Comparison of ENCODE assay signal across 16 mouse cellular contexts in genomic region chr6:125992731-125993130, GRCm38 (mm10).
DNase-seq lines count a peak whose midpoint lies in the region; ATAC-seq lines count a peak whose summit lies in the region.
"Had no signal": no experiment of that assay in that cellular context is flagged by ENCODE, and none has a peak within 500 bp of the region (broad histone marks: within the 10 kb centered on the region; RNA-seq: fewer than 3 reads in every experiment).

No protein-coding gene starts in this region.

- no peaks in the 10 kb centered on the region for H3K36me3 ChIP-seq in kidney, embryonic 15.5 days
- H3K36me3 ChIP-seq in kidney, embryonic 16.5 days (ENCODE audit: insufficient read depth, low read length) = no peaks in the 10 kb centered on the region
- H3K36me3 ChIP-seq: embryonic facial prominence, embryonic 10.5 days; hindbrain, embryonic 15.5 days; limb, embryonic 12.5 days; midbrain, embryonic 13.5 days had no signal

- no peak overlapping the region for H3K27ac ChIP-seq in kidney, embryonic 15.5 days
- H3K27ac ChIP-seq in brown adipose tissue, adult 24 weeks (replicated peaks; ENCODE audit: low read depth, low read length) = peak overlapping the region; percentile 18
- 0 out of 2 replicates have a peak overlapping the region, but pooled peaks have one; percentile 18 for H3K27ac ChIP-seq in kidney, embryonic 16.5 days (ENCODE audit: low read length)
- H3K27ac ChIP-seq: embryonic facial prominence, embryonic 10.5 days; hindbrain, embryonic 15.5 days; left cerebral cortex, adult 2 months; limb, embryonic 12.5 days; midbrain, embryonic 13.5 days had no signal

- no peak overlapping the region for H3K4me2 ChIP-seq in kidney, embryonic 15.5 days
- H3K4me2 ChIP-seq in kidney, embryonic 16.5 days (replicated peaks; ENCODE audit: low read depth, low read length) = no peak overlapping the region
- H3K4me2 ChIP-seq: hindbrain, embryonic 15.5 days; limb, embryonic 12.5 days; midbrain, embryonic 13.5 days had no signal

- H3K27me3 ChIP-seq in kidney, embryonic 15.5 days = no peaks in the 10 kb centered on the region
- no peaks in the 10 kb centered on the region for H3K27me3 ChIP-seq in kidney, embryonic 16.5 days (ENCODE audit: insufficient read depth, low read length)
- H3K27me3 ChIP-seq: hindbrain, embryonic 15.5 days; limb, embryonic 12.5 days; midbrain, embryonic 13.5 days had no signal

- no peak overlapping the region for H3K9ac ChIP-seq in kidney, embryonic 15.5 days
- no peak overlapping the region for H3K9ac ChIP-seq in kidney, embryonic 16.5 days (replicated peaks; ENCODE audit: low read length)
- H3K9ac ChIP-seq: hindbrain, embryonic 15.5 days; limb, embryonic 12.5 days; midbrain, embryonic 13.5 days had no signal

- ATAC-seq in kidney, embryonic 15.5 days (replicated peaks; ENCODE audit: low FRiP score) = no peak
- ATAC-seq in kidney, embryonic 16.5 days (ENCODE audit: low FRiP score, low TSS enrichment) = no peak
- ATAC-seq: midbrain, embryonic 13.5 days had no signal

- H3K9me3 ChIP-seq in kidney, embryonic 15.5 days (replicated peaks) = no peaks in the 10 kb centered on the region
- no peaks in the 10 kb centered on the region for H3K9me3 ChIP-seq in kidney, embryonic 16.5 days (ENCODE audit: low read length)
- H3K9me3 ChIP-seq: embryonic facial prominence, embryonic 10.5 days; hindbrain, embryonic 15.5 days; limb, embryonic 12.5 days; midbrain, embryonic 13.5 days had no signal

- H3K4me1 ChIP-seq in kidney, embryonic 15.5 days = 0 out of 2 replicates have a peak, but pooled peaks cover 8% of the 10 kb centered on the region
- H3K4me1 ChIP-seq in brown adipose tissue, adult 24 weeks (ENCODE audit: control insufficient read depth, insufficient read depth, insufficient read length, low read length) = no peaks in the 10 kb centered on the region
- H3K4me1 ChIP-seq in kidney, embryonic 16.5 days (ENCODE audit: insufficient read depth, low read length) = no peaks in the 10 kb centered on the region
- H3K4me1 ChIP-seq: hindbrain, embryonic 15.5 days; limb, embryonic 12.5 days; midbrain, embryonic 13.5 days had no signal

- no peak overlapping the region for H3K4me3 ChIP-seq in kidney, embryonic 15.5 days (replicated peaks)
- H3K4me3 ChIP-seq in brown adipose tissue, adult 24 weeks (ENCODE audit: insufficient read depth, low read depth, low read length) = no peak overlapping the region
- H3K4me3 ChIP-seq in kidney, embryonic 16.5 days (ENCODE audit: low read length) = no peak overlapping the region
- H3K4me3 ChIP-seq: embryonic facial prominence, embryonic 10.5 days; hindbrain, embryonic 15.5 days; left cerebral cortex, adult 2 months; limb, embryonic 12.5 days; midbrain, embryonic 13.5 days had no signal

- 51% methylated on average over 6 of the region's 6 CpGs for WGBS in kidney, embryonic 15.5 days
- WGBS in kidney, embryonic 16.5 days = 42% methylated on average over 6 of the region's 6 CpGs

- peak; percentile 33 for DNase-seq in kidney, adult 11 months
- peak; percentile 41 for DNase-seq in adrenal gland, adult 2 months
- DNase-seq in cerebellum, adult 11-12 months = no peak
- DNase-seq in cerebellum, adult 11 months = no peak
- no peak for DNase-seq in ovary, adult 18-20 months (ENCODE audit: low spot score)
- DNase-seq: cerebellum, postnatal 14 days; right cerebral cortex, postnatal 4 days; thymus, adult 18-20 months had no signal

Comparison
In these comparisons a context has a peak if more than half of its experiments do, and no peak if none do; other contexts are left out.
1. DNase-seq: peak in kidney, adult 11 months (single experiment) and adrenal gland, adult 2 months (single experiment); none in cerebellum, adult 11-12 months (single experiment), cerebellum, adult 11 months (single experiment) and ovary, adult 18-20 months (single experiment).